Mouse (Mus musculus) large intestine, adult 2 months (tissue): Measurements from ENCODE around the gene Aig1. TPM values are rescaled to one million over a fixed set of nuclear protein-coding genes. Genes with fewer than 3 reads are reported as not detected.
A peak's percentile ranks its signal among the peaks of the same experiment; 100 is the strongest.
"Not testable (repeated sequence)": the region's sequence is repeated elsewhere in the genome, so short reads cannot be mapped to it uniquely, and the experiment has no call there.

Source experiments
- DNase-seq: peaks from one replicate; pipeline ENCODE4 v3.0.0-alpha.2; 2012; ENCODE audit warnings: low read depth, low spot score
- WGBS: fragments of 180-500 bp; shearing (Covaris S2); methylation state at CpG from one replicate; pipeline ENCODE4 v1.1.7; 2018; 5-methylcytosine and 5-hydroxymethylcytosine counted together
- polyA plus RNA-seq: library from polyadenylated mRNA; depleted of rRNA; stranded (reverse); fragments of >200 nt; gene quantifications from 2 replicates; pipeline ENCODE4 v1.2.3, GENCODE M21; 2012; rRNA removed

The Aig1 gene
- polyA plus RNA-seq = 69.8 and 87.1 TPM in 2 replicates

DNA sequence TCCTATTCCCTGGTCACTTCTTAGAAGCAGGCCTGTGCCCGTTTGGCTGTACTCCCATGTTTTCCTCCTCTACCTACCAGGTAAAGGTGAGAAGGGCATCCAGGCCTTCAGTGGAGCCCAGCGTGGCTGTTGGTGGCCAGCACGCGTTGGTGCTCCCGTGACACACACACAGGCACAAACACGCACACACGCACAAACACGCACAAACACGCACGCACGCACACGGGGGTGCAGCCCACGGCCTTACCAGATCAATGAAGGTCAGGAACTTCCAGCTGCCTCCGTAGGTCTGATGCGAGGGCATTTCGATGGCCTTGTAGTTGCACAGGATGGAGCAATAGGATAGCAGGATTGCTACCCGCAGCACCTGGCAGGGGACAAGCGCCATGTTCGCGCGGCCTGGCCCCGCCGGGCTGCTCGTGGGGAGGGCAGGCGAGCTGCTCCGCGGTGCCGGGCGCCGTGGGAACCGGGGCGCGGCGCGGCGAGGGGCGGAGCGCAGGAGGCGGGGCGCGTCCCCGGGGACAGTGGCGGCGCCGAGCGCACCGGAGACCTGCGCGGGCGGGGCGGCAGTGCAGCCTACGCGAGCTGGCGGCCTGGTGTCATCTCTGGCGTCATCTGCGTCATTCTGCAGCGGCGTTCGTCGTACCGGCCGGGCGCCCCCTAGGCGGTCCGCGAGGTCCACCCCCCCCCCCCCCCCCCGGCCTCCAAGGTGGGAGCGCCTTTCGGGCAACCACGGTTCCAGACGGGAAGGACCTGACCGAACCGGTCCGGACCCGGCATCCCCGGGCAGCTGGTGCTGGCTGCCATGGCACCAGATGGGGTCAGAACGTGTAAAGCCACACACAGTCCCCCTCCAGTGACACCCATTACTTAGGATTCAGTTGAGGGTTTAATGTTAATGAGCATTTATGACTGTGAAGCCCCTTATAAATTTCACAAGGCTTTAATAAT lies at the start of gene Aig1:
TSS of gene Aig1 (minus strand) at position 610 of the 951 bp plus-strand sequence.
- whole genome bisulfite sequencing = under 1% methylated on average over 76 of the region's 77 CpGs
- no peak for DNase-seq

DNA sequence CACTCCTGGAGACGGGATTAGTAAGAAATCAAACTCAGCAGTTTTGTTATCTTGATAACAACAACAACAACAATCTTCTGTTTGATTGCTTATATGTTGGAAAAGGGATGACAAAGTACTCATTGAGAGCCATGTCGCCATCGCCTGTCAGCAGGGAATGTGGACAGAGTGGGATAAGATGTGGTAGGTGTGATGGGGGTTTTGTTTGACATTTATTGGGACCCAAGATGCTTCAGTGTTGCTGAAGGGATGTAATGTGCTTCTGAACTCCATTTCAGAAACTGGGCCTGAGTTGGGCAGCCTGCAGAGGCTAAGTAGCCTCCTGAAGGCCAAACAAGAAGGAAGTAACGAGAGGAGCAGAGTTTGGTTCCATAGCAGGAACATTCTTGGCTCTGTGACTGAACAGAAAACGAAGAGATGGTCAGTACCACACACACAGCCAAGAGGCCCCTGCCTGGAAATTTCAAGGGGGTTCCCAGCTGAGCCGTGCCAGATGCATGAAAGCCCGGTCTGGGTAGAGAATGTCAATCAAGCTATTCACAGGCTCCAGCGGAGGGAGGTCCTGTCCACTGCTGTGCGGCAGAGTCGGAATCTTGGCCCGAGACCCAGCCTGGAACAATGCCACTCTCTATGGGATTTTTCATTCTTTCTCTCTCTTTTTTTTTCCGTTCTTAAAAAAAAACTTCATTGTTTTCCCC lies 48.0 kb upstream of the Aig1 start:
- no peak for DNase-seq
- WGBS = 67% methylated on average over 12 of the region's 12 CpGs

DNA sequence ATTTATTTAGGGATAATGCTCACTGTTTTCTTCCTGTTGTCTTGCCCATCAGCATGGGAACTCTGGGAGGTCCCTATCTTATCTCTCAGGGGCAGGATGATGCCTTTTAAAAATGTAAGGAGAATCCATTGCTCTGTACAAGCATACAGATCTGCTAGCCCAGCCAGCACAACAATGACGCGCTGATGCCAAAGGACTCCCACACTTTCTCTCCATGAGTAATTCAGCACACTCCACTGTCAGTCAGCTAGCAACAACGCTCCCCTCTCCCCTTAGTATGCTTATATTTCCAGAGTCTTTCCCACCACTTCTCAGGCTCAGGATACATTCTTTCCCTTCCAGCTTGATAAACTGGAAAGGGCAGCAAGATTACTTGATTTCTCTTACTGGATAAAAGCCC lies 46.4 kb upstream of the Aig1 start:
- no peak for DNase-seq
- WGBS = 81% methylated on average over 3 of the region's 3 CpGs

DNA sequence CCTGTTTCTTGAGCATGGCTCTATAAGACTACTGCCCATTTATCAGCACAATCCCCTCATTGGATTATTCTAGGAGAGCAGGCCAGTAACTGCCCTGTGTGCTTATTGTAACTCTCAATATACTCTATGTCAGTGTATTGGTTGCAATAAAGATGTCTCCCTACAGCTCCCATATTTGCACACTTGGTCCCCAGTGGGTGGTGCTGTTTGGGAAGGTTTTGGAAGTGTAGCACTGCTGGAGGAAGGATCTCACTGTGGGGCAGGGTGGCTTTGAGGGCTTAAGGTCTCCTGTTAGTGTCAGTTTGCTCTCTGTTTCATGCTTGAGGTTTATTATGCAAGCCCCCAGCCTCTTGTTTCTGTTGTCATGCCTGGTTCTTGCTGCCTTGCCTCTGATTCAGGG lies 44.9 kb upstream of the Aig1 start:
- DNase-seq = no peak

DNA sequence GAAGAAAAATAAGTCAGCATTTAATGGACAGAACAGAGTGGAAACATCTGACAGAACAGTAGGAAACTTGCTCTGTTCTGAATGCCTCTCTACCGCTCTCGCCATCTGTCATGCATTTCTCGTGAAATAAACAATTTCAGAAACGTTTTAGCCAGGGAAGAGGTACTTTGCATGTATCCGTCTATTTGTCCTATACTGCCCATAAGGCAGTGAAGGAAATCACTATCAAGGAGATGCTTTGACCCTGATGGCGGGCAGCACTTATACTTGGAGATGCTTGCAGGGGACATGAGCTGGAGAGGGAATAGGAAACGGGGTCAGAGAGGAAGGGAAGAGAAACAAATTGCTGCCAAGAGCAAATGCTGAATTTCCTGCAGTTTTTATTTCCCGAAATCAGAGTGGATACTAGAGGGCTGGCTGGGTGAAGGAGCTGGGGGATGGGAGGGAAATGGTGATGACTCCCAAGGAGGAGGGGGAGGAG lies 37.5 kb upstream of the Aig1 start:
- 63% methylated on average over 8 of the region's 8 CpGs for WGBS
- no peak for DNase-seq

DNA sequence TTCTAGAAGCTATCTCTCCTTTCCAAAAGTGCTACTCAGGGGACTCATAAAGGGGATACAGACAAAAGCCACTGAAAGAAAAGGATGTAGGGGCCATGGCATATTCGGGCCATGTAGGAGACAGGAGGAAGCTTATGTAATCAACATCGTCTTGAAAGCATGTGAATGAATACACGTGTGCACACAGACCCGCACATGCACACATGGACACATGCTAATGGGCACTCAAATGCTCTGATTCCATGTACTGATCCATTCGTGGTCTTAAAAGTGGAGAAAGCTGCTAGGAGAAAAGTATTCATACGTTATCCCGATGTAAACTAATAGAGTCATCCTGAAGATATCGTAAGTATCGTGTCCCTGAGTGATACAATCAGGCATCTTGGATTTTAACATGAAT lies 36.8 kb upstream of the Aig1 start:
- WGBS = 86% methylated on average over 9 of the region's 9 CpGs
- no peak for DNase-seq

DNA sequence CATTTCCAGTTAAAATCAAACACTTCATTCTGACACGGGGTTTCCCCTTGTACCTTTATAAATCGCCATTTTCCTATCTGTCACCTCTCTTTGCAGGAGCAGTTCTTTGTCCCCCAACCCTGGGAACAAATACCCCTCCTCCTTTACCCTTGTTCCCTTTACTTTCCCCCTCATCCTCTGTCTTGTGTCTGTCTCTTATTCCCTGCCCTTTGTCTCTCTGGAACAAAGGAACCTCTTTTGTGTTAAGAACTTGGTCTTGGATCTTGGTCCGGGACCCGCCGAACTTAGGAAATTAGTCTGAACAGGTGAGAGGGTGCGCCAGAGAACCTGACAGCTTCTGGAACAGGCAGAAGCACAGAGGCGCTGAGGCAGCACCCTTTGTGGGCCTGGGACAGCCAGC lies 24.0 kb upstream of the Aig1 start:
- DNase-seq = not testable (repeated sequence)
- 96% methylated on average over 6 of the region's 7 CpGs for WGBS

DNA sequence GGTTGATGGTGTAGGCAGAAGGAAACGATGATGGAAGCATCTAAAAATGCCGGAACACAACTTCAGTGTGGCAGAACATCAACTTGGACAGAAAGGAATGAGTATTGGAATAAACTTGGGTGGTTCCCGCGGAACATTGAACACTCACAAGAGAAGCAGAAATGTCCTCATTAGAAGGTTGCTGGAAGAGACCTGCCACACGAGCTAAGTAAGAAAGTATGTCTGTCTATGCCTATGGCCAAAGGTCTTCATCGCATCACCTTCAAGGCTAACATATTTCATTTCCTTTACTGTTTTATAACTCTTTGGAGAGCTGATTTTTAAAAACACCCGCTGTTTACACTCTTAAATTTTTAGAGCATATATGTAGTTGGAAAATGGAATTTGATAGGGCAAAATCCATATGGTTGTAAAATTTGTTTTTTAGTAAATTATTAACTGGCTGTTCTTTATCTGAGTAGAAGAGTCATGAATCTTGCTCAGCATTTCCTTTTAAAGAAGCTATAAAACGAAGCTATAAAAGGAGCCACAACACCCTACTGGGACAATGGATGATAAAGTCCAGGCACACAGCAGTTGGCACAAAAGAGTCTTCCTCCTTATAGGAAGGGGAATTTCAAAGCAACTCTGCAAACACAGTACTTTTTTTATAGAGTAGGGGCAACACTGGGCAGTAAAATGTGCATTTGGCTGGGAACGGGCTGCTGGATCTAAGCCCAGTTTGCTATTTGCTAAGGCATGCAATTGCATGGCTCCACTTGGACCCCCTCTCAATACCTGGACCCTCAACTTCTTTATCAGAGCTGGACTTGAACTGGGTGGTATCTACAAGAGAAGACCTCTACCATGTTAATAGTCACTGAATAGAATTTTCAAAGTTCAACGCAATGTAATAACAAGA lies 14.4 kb upstream of the Aig1 start:
- 26% methylated on average over 10 of the region's 10 CpGs for WGBS
- DNase-seq = peak; percentile 84

DNA sequence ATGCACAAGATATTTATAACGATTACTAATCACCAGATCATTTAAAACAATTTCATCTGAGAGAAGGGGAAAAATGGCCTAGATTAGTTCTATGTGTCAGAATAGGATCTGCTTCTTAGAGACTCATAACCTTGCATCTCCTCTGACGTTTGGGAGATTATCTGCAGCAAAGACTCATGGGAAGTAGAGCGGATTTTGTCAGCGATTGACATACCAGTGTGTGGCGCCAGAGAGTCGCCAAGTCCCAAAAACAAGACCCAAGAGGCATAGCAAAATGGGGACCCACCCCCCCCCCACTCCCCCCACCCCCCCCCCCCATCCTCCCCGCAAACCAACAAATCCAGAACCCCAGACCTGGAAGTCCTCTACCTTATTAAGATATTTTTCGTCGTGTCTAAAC lies 13.7 kb upstream of the Aig1 start:
- DNase-seq = no peak
- 63% methylated on average over 9 of the region's 9 CpGs for WGBS

DNA sequence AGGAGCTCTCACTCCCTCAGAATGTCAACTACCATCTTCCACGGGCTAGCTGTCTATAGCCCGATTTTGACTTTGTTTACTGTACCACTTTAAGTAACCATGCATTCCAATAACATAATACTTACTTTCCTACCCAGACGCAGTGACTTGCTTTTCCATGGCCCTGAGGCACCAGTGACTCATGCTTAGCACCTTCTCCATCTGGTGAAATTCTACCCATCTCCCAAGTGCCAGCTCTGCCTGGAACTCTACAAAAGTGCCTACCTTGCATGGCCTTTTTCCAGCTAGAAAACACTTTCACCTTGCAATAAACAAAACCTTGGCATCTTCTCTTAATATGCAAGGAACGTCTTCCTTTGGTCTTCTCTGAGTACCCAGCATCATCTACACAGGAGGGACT lies 9.9 kb upstream of the Aig1 start:
- 82% methylated on average over 4 of the region's 4 CpGs for WGBS
- no peak for DNase-seq

DNA sequence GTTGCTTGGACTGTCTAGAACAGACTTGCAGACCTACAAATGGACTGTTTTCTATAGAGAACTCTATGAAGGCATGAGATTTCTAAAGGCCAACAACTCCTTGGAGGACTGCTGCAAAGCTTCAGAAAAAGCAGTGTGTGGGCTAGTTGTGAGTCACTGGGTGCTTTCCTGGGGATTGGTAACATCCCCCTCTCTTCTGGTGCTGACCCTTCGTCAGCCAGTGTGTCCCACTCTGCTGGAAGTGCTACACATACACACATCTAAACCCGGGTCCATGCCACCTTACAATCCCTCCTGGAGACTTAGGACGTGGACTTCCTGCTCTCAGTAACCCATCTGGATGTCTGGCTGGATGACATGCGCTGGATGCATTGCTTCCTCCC lies 6.2 kb upstream of the Aig1 start:
- WGBS = 79% methylated on average over 4 of the region's 4 CpGs
- DNase-seq = no peak

DNA sequence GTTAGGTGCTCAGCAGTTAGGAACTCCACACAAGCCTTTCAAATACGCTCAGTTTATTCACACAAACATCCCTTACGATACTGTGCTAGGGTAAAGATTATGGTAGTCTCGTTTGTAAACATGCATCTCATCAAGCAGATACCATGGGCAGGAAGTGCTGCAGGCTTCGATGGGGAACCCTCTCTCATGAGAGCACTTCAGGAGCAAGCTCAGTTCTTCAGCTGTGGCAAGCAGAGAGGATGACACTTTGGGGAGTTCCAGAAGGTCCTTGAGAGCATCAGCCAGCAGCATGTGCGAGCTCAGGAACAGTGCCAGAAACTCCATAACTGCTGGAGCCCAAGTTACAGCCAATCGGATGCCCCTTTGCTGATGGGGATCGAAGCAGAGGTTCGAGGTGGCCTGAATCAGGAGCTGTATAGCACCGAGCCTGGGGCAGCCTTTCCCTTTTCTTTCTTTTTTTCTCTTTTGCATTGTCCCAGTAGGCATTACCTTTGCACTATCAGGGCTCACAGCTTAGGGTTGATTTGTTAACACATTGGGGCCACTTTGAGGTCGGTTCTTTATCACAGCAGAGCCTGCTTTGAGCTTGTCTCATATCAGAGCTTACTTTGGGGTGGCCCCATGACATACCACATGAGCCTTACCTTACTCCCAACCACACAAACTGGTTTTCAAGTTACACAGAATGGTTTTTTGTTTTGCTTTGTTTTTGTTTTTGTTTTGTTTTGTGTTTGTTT lies 5.7 kb upstream of the Aig1 start:
- DNase-seq = no peak
- 77% methylated on average over 10 of the region's 10 CpGs for WGBS

DNA sequence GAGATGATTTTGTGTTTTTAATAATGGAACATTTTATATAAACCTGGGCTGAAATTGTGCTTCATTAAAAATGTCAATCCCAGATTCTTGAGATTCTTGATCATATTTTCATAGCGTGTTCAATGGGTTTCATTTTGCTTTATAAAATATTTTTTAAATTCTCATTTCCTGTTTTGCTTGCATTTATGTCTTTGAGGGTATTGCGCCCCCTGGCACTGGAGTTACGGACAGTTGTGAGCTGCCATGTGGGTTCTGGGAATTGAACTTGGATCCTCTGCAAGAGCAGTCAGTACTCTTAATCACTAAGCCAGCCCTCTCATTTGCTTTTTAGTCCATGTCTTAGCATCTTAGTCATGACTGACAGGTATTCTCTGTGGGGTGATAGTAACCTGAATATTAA lies 1.8 kb upstream of the Aig1 start:
- no peak for DNase-seq
- WGBS = 78% methylated on average over 3 of the region's 3 CpGs

DNA sequence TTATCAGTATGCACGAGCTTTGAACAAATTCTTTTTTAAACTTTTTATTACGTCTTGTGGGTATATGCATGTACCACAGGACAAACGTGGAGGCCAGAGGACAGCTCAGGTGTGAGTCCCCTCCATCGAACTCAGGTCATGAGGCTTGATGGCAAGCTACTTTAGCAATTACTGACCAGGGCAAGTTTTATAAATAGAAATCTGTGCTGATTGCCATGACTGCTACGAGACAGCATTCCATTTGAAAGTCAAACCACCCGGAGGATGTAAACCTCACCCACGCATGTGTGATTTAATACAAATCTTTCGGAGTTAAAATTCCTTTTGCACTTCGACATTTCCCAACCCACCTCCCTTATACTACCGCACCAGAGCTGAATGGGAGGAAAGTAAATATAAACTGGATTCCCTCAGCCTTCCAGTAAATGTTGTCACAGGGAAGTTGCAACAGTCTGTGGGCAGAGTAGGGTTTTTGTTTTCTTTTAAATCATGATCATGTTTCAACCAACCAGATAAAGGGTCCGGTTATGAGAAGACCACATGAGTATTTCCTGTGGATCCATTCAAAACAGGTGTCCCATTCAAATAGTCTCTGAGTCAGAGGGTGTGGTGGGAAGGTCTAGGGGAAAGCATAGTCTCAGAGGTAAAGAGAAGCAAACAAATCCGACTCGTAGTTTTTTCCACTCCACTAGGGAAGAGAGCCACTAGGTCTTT lies 699 bp upstream of the Aig1 start:
- no peak for DNase-seq
- 5% methylated on average over 13 of the region's 13 CpGs for WGBS

DNA sequence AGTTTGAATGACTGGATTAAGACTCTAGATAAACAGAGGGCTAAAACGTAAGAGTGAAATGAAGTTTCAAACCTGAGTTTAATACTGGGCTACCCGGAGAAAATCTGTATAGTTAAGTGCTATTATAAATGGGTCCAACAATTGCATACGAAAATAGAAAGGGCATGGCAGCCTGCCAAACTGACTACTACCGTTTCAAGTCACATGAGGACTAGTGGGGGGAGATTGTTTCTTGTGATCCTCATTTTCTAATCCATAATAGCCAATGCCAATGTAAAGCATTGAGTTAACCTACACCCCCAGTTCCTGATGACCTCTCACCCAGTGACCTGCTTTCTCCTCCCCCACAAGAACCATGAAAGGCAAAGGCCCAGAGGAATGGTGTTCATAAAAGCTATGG lies 2.4 kb downstream of the Aig1 start:
- 12% methylated on average over 4 of the region's 4 CpGs for WGBS
- no peak for DNase-seq

DNA sequence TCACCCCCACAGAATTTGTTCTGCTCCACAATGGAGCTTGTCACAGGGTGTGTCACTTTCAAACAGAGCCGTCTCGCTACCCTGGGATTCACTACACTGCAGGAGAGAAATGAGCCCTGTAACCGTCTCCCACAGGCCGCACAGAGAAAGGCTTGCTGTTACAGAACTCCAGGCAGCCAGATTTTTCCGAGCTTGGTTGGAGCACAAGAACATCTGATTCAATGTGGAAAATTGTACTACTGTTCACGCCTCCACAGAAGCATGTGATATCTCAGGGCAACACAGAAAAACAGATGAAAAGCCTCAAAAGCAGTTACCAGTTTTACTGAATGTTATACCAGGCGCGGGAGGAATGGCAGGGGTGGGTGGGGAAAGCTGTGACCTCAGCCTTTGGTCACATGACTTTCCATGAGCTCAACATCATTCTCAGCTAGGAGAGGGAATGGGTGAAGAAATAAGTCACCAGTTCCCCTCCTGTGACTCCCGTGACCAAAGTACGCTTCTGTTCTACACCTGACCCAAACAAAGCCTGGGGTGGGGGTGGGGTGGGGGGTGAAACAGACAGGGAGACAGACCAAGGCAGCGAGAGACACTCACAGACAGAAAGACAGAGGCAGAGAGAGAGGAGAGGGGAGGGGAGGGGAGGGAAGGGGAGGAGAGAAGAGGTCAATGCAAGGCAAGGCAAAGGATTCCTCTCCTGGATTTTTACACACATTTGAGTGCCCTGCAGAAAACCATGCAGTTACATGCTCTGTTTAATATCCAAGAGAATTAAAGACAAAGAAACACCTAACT lies 7.5 kb downstream of the Aig1 start:
- no peak for DNase-seq
- WGBS = 32% methylated on average over 11 of the region's 11 CpGs

DNA sequence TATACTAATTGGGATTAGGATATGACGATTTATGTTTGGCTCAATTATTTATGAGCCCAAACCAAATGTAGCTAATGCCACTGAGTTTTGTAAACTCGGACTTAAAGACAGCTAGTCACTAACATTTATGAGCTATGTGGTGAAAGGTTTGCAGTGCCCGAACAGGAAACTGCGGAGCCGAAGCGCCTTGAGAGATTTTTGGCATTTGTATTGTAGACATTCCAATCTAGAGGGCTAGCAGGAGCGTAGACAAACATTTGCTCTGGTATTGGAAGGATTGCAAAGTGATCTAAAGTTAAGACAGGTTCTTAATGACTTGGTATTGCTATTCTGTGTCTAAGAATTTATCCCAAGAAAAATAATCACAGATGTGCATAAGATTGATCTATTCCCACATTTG lies 12.3 kb downstream of the Aig1 start:
- DNase-seq = no peak
- 36% methylated on average over 7 of the region's 7 CpGs for WGBS

DNA sequence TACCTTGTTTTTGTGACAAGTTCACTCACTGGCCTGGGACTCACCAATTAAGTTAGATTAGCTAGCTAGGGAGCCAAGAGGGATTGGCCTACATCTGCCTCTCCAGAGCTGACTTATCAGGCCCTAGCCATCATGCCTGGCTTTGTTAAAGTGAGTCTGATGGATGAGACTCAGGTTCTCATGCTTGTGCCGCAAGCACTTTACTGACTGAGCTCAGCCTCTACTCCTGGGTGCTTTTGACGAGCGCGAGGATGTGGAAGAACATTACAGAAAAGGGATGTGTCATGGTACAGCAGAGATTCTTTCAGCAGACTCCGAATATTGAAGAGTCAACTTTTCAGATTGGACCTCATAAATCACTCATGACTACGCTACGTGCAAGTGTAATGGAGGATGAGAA lies 12.8 kb downstream of the Aig1 start:
- no peak for DNase-seq
- 84% methylated on average over 7 of the region's 7 CpGs for WGBS
